Mouse (Mus musculus) central nervous system, embryonic 18 days (tissue): Measurements from ENCODE around the gene Col4a6. TPM values are rescaled to one million over a fixed set of nuclear protein-coding genes. Genes with fewer than 3 reads are reported as not detected.

Experiments used
- polyA plus RNA-seq: library from polyadenylated mRNA; depleted of rRNA; stranded (reverse); fragments of >200 nt; gene quantifications from 2 replicates; pipeline ENCODE4 v1.2.3, GENCODE M21; 2012; rRNA removed

The Col4a6 gene
- 2.2 and 2.3 TPM in 2 replicates for polyA plus RNA-seq

GRCm38 (mm10) chrX:141473470-141474302 is at the start of gene Col4a6:
TSS of gene Col4a6 (minus strand) at chrX:141474076.

GRCm38 (mm10) chrX:141475110-141475509 is 1.2 kb upstream of the Col4a6 start, which contains the start of gene Col4a5:
TSS of gene Col4a5 (plus strand) at chrX:141475385.

Other genes with a start within 250 kb of the Col4a6 start
- 7.5 TPM in 2 replicates for gene Col4a5, start 1.3 kb upstream of the Col4a6 start, polyA plus RNA-seq